Mouse (Mus musculus) C2C12 (cell line): Measurements from ENCODE around the gene Ncmap. TPM values are rescaled to one million over a fixed set of nuclear protein-coding genes. Genes with fewer than 3 reads are reported as not detected.
"Not testable (repeated sequence)": the region's sequence is repeated elsewhere in the genome, so short reads cannot be mapped to it uniquely, and the experiment has no call there.

Source experiments
- H3K27me3 ChIP-seq: one replicate; pipeline ENCODE4 v1.6.1; 2011; ENCODE audit not compliant: control insufficient read depth, insufficient read depth, insufficient read length
- H3K36me3 ChIP-seq: one replicate; pipeline ENCODE4 v1.6.1; 2011; ENCODE audit not compliant: control insufficient read depth, insufficient read depth
- H3K4me3 ChIP-seq: one replicate; pipeline ENCODE4 v1.5.1; 2011; ENCODE audit warnings: mild to moderate bottlenecking, control low read depth; ENCODE audit not compliant: poor library complexity, insufficient read depth, severe bottlenecking
- H3K79me2 ChIP-seq: one replicate; pipeline ENCODE4 v1.6.1; 2011; ENCODE audit not compliant: control insufficient read depth, insufficient read depth
- H3K79me3 ChIP-seq: one replicate; pipeline ENCODE4 v1.6.1; 2011; ENCODE audit warnings: low read depth, control low read depth
- H3ac ChIP-seq: one replicate; pipeline ENCODE3; 2011; ENCODE audit warnings: low read depth; ENCODE audit not compliant: control insufficient read depth, insufficient read length
- CEBPB ChIP-seq: IDR thresholded peaks from one replicate; pipeline ENCODE4 v1.6.1; 2011; ENCODE audit warnings: low read depth, mild to moderate bottlenecking, control low read depth, moderate library complexity
- CTCF ChIP-seq: IDR thresholded peaks from one replicate; pipeline ENCODE4 v1.5.1; 2011; ENCODE audit not compliant: control insufficient read depth, insufficient read depth, insufficient read length
- FOSL1 ChIP-seq: IDR thresholded peaks from one replicate; pipeline ENCODE4 v1.8.0; 2011; ENCODE audit warnings: mild to moderate bottlenecking, low read length; ENCODE audit not compliant: poor library complexity, insufficient read depth, severe bottlenecking
- MAX ChIP-seq: IDR thresholded peaks from one replicate; pipeline ENCODE4 v1.6.1; 2011; ENCODE audit warnings: mild to moderate bottlenecking, control low read depth
- MYOD1 ChIP-seq: IDR thresholded peaks from one replicate; pipeline ENCODE4 v1.6.1; 2011; ENCODE audit warnings: low read depth; ENCODE audit not compliant: control insufficient read depth, insufficient read length
- MYOG ChIP-seq: IDR thresholded peaks from one replicate; pipeline ENCODE4 v1.6.1; 2011; ENCODE audit not compliant: control insufficient read depth, insufficient read length; ENCODE audit errors: extremely low read depth
- USF1 ChIP-seq: IDR thresholded peaks from one replicate; pipeline ENCODE4 v1.6.1; 2011; ENCODE audit warnings: low read depth, mild to moderate bottlenecking, control low read depth, moderate library complexity
- polyA plus RNA-seq: library from polyadenylated mRNA; unstranded; fragments of >200 nt; fragmentation: generic; extraction: Trizol; gene quantifications from one replicate; pipeline ENCODE4 v1.2.1, GENCODE M21; 2012; ENCODE audit warnings: missing spikeins

Ncmap gene
- polyA plus RNA-seq, 1 experiment, result 0.02 TPM

DNA sequence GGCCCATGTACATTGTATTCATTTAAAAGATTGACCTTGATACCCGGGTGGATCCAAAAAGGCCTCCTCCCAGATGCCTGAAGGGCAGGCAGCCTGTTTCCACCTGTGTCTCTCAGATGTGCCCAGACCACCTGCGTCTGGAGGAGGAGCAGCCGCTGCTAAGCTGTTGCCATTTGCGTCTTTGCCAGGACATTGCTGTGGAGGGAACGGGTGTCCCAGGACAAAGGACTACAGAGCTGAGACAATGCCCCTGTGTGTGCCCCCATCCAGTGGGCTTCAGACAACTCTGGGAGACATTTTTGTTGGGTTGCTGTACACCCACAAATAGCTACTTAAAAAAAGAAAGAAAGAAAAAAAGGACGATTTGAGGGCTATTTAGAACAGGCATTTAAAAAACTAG lies 35.2 kb downstream of the Ncmap start:
- Histone ChIP-seq H3K36me3 (no peaks in the 10 kb centered on the region), H3K79me3 (no peaks in the 10 kb centered on the region), H3K79me2 (no peaks in the 10 kb centered on the region), H3ac (no peak overlapping the region), H3K27me3 (peaks cover 22% of the 10 kb centered on the region), H3K4me3 (no peak overlapping the region)
- TF ChIP-seq MYOG (no peak), USF1 (no peak), FOSL1 (no peak), CTCF (no peak), CEBPB (no peak), MYOD1 (no peak), MAX (no peak)

DNA sequence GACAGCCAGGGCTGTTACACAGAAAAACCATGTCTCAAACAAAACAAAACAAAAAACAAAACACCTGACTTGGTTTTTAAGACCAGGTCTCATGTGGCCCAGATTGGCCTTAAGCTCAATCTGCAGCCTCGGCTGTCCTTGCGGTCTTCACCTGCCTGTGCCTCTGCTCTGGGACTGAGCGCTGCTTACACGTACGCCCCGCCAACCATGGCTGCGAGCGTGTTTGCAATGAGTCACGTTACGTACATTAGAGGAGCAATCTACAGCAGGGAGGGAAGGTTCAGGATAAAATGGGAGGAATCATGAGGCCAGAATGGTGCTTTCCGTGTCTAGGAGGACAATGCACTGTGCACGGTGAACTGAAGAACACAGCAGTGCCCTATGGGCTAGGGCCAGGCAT lies 36.3 kb downstream of the Ncmap start:
- no peaks in the 10 kb centered on the region for H3K79me2 ChIP-seq
- TF ChIP-seq CEBPB (no peak), CTCF (no peak), MAX (no peak), FOSL1 (no peak), MYOD1 (no peak), MYOG (no peak), USF1 (no peak)
- no peak overlapping the region for H3K4me3 ChIP-seq
- H3K27me3 ChIP-seq, result peaks cover 33% of the 10 kb centered on the region
- H3ac ChIP-seq, result no peak overlapping the region
- H3K36me3 ChIP-seq, result no peaks in the 10 kb centered on the region
- H3K79me3 ChIP-seq, result no peaks in the 10 kb centered on the region

DNA sequence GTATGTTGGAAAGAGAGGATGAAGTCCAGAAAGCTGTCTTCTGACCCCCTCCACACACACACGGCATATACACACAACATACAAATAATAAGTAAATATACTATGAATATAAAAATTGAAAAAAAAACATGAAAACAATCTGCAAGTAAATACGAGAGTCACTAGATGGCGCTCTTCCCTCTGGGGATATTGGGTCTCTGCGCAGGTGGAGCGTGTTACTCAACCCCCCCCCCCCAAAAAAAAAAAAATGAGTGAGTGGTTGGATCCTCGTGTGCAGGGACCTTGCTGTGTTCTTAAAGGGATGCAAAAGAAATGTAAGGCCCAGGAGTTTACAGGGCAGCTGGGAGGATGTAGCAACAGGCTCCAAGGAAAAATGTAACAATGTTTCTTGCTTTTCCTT lies 39.3 kb downstream of the Ncmap start:
- no peak overlapping the region for H3ac ChIP-seq
- no peak for TF ChIP-seq MAX
- no peak for TF ChIP-seq MYOD1
- no peak for TF ChIP-seq MYOG
- TF ChIP-seq USF1, result no peak
- TF ChIP-seq CTCF, result no peak
- no peak for TF ChIP-seq CEBPB
- H3K36me3 ChIP-seq, result no peaks in the 10 kb centered on the region
- H3K79me3 ChIP-seq, result no peaks in the 10 kb centered on the region
- no peak overlapping the region for H3K4me3 ChIP-seq
- H3K79me2 ChIP-seq, result no peaks in the 10 kb centered on the region
- H3K27me3 ChIP-seq, result peaks cover 25% of the 10 kb centered on the region

DNA sequence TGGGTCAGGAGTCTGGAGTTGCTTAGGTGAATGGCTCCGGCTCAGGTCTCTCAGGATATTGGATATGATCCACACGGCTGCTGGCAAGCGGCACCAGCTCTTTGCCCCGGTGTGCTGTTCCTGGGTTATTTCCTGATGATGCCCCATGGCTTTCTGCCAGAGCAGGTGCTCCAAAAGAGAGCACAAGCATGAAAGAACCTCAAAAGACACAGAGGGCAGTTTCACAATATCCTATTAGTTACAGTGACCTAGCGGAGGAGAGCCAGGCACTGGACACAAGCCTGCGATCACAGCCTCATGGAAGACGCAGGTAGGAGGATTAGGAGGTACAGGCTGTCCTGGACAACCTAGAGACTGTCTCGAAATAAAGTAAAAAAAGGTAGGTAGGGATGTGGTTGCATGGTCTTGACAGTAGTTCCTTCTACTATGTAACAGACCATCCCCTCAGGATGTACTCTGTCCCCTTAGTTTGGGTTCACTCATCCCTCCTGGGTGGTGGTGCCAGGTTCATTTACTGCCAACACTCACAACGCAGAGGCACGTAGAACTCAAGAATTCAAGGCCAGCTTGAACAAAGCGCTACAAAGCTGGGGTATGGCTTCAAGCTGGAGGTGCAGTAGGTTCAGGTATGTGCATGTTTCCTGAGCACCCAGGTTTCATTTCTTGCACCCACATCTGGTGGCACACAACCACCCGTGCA lies 40.7 kb downstream of the Ncmap start:
- no peak overlapping the region for H3ac ChIP-seq
- H3K27me3 ChIP-seq, result peaks cover 19% of the 10 kb centered on the region
- TF ChIP-seq MYOG, result no peak
- TF ChIP-seq MYOD1, result no peak
- TF ChIP-seq MAX, result no peak
- no peak for TF ChIP-seq CTCF
- TF ChIP-seq FOSL1, result no peak
- no peak for TF ChIP-seq CEBPB
- no peak for TF ChIP-seq USF1
- no peaks in the 10 kb centered on the region for H3K36me3 ChIP-seq
- H3K79me3 ChIP-seq, result peaks cover 4% of the 10 kb centered on the region
- no peak overlapping the region for H3K4me3 ChIP-seq
- peaks cover 7% of the 10 kb centered on the region for H3K79me2 ChIP-seq

DNA sequence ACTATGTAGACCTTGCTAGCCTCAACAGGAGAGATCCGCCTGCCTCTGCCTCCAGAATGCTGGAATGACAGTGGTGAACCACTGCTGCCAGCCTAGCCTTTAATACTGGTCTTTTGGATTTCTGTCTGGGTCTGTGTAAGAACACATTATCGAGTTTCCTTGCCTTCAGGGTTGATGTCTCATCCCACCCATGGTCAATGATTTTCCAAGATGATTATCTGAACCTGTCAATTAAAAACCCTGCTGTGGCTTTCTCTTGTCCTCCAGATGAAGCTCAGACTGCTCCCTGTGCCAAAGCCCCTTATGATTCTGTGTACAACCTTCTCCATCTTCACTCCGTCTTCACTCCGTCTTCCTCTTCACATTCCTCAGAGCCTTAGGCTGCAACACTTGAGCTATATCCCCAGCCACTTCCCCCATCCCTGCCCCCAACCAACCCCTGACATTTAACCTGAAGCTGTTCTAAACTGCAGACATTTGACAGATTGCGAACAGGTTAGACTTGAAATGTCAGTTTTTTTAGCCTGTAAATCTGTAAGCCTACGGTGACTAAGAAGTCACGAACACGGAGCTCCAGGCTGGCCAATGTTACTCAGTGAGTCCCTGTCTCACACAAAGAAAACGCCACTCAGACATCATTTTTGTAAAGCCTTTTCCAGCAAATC lies 42.0 kb downstream of the Ncmap start:
- Histone ChIP-seq H3K79me2 (peaks cover 21% of the 10 kb centered on the region), H3K4me3 (no peak overlapping the region), H3K36me3 (no peaks in the 10 kb centered on the region), H3K79me3 (peaks cover 17% of the 10 kb centered on the region), H3K27me3 (peaks cover 11% of the 10 kb centered on the region), H3ac (no peak overlapping the region)
- TF ChIP-seq CEBPB (no peak), MAX (no peak), CTCF (no peak), MYOG (no peak), USF1 (no peak), MYOD1 (no peak), FOSL1 (no peak)

DNA sequence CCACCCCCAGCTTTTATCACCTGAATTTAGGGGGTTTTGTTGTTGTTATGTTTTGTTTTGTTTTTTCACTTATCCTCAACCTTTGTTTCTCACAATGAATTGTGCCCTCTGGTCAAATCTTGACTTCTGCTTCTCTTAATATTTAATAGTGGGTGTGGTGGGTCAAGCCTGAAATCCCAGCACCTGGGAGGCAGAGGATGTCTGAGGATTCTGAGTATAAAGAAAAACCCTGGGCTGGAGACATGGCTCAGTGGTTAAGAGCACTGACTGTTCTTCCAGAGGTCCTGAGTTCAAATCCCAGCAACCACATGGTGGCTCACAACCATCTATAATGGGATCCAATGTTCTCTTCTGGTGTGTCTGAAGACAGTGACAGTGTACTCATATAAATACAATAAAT lies 43.3 kb downstream of the Ncmap start:
- H3K36me3 ChIP-seq, H3K4me3 ChIP-seq, H3ac ChIP-seq: not testable (repeated sequence)
- Histone ChIP-seq H3K79me3 (peaks cover 30% of the 10 kb centered on the region), H3K79me2 (peaks cover 33% of the 10 kb centered on the region), H3K27me3 (peaks cover 11% of the 10 kb centered on the region)
